Mouse (Mus musculus) thymus, postnatal 10 days (tissue): Measurements from ENCODE around the gene Phgr1.

ENCODE experiments used
- DNase-seq, 2 experiments: peaks; one replicate each; pipeline ENCODE4 v3.0.0; 2021; ENCODE audit warnings: low spot score in 2 of 2

Gene Phgr1

GRCm38 (mm10) chr2:118822800-118823199 is 50.2 kb downstream of the Phgr1 start:
- DNase-seq: no peak

- DNase-seq: no peak
Measured at GRCm38 (mm10) chr2:118824396-118824795, 51.8 kb downstream of the Phgr1 start.
